8 mouse cellular contexts compared by ENCODE assay signal in the genomic region with DNA sequence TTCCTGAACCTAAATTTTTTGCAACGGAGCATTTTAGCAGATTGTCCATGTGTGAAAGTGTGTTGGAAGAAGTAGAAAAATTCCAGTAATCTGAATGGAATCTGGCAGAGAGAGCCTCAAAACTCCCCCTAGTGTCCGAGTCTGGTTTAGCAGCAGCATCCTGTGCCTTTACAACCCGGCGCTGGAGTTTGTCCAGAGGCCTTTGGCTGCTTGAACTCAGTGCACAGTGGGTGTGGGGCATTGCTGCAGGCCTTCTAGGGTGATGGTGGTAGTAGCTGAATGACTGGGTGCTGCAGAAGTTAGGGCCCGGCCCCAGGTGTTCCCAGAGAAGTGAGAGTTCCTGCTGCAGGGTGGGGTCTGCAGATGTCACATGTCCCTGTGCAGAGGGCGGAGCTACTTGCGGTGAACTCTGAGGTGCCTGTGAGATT.
DNase-seq lines count a peak whose midpoint lies in the region; ATAC-seq lines count a peak whose summit lies in the region.

No protein-coding gene starts in this region.

- H3K9ac ChIP-seq in heart, embryonic 11.5 days (ENCODE audit: low read depth, low read length): no peak overlapping the region
- no peak overlapping the region for H3K9ac ChIP-seq in lung, embryonic 15.5 days

- H3K4me2 ChIP-seq in heart, embryonic 11.5 days: no peak overlapping the region; the same call in 1 of the 2 replicates
- H3K4me2 ChIP-seq in lung, embryonic 15.5 days: peak overlapping the region; percentile 21; the same call in 1 of the 2 replicates

- H3K36me3 ChIP-seq in heart, embryonic 11.5 days (ENCODE audit: control insufficient read depth, insufficient read depth, low read length): no peaks in the 10 kb centered on the region
- H3K36me3 ChIP-seq in lung, embryonic 15.5 days: no peaks in the 10 kb centered on the region

- H3K4me1 ChIP-seq in heart, embryonic 11.5 days (ENCODE audit: control insufficient read depth, insufficient read depth, low read length): peaks cover 12% of the 10 kb centered on the region
- H3K4me1 ChIP-seq in lung, embryonic 15.5 days: peaks cover 42% of the 10 kb centered on the region

- no peak for ATAC-seq in heart, embryonic 11.5 days (replicated peaks; ENCODE audit: insufficient number of reproducible peaks, low FRiP score, low TSS enrichment)
- no peak for ATAC-seq in lung, embryonic 15.5 days (ENCODE audit: borderline replicate concordance, extremely low read depth, low FRiP score, low TSS enrichment)

- 22% methylated on average over 7 of the region's 7 CpGs for WGBS in heart, embryonic 11.5 days (ENCODE audit: insufficient replicate concordance)
- 22% methylated on average over 7 of the region's 7 CpGs for WGBS in lung, embryonic 15.5 days

- peak; percentile 65 to 88 for DNase-seq in heart, adult 18-20 months
- peak; percentile 86 for DNase-seq in Muller cell, postnatal 12 days (ENCODE audit: inconsistent ontology term)
- peak; percentile 63 for DNase-seq in cerebellum, adult 8-10 months
- DNase-seq in gastrocnemius, postnatal 10 days: peak; percentile 86
- DNase-seq in kidney, postnatal 36 days: peak; percentile 83 to 95
- DNase-seq in skeletal muscle tissue, adult 2 months (ENCODE audit: low read depth, low spot score): peak; percentile 32

- H3K4me3 ChIP-seq in heart, embryonic 11.5 days (ENCODE audit: low read depth, low read length): no peak overlapping the region
- no peak overlapping the region for H3K4me3 ChIP-seq in lung, embryonic 15.5 days

- peaks cover 21% of the 10 kb centered on the region; the same call in 1 of the 2 replicates for H3K27me3 ChIP-seq in heart, embryonic 11.5 days (ENCODE audit: control insufficient read depth, insufficient read depth, low read length)
- no peaks in the 10 kb centered on the region for H3K27me3 ChIP-seq in lung, embryonic 15.5 days

- H3K27ac ChIP-seq in heart, embryonic 11.5 days (ENCODE audit: low read depth, low read length): no peak overlapping the region
- no peak overlapping the region for H3K27ac ChIP-seq in lung, embryonic 15.5 days

- no peaks in the 10 kb centered on the region for H3K9me3 ChIP-seq in heart, embryonic 11.5 days (replicated peaks; ENCODE audit: control insufficient read depth, low read length)
- H3K9me3 ChIP-seq in lung, embryonic 15.5 days: no peaks in the 10 kb centered on the region

Comparison
In these comparisons a context has a peak if more than half of its experiments do, and no peak if none do; other contexts are left out.
1. DNase-seq: peak in every context shown above with its lines; median percentile 89 in kidney, postnatal 36 days; 86 in Muller cell, postnatal 12 days; 86 in gastrocnemius, postnatal 10 days; 76 in heart, adult 18-20 months; 63 in cerebellum, adult 8-10 months; 32 in skeletal muscle tissue, adult 2 months.